Mouse (Mus musculus): ENCODE results near the gene Slc6a16.

DNA sequence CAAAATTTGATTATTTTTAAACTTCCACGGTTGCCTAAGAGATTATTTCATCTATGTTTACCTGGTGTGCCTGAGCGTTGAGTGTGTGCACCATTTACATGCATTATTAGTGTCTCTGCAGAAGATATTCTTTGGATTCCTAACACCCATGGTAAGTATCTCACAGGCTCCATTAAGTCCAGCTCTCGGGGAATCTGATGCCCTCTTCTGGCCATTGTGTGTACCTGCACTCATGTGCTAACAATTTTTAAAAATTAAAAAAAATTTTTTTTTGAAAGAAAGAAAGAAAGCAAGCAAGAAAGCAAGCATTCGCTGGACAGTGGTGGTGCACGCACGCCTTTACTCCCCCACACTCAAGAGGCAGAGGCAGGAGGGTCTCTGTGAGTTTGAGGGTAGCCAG lies 32.6 kb upstream of the Slc6a16 start:
- TF ChIP-seq CTCF (IDR thresholded peaks at IDR 0.05; ENCODE audit: low read depth, low read length) (no peak), GATA1 (IDR thresholded peaks at IDR 0.05; ENCODE audit: borderline replicate concordance, low read length) (no peak)

Data from G1E (cell line).